19 mouse cellular contexts compared by ENCODE assay signal in genomic region chr10:18400089-18400644, GRCm38 (mm10).
DNase-seq lines count a peak whose midpoint lies in the region; ATAC-seq lines count a peak whose summit lies in the region.
"Had no signal": no experiment of that assay in that cellular context is flagged by ENCODE, and none has a peak within 500 bp of the region (broad histone marks: within the 10 kb centered on the region; RNA-seq: fewer than 3 reads in every experiment).

No protein-coding gene starts in this region.

- H3K27ac ChIP-seq in kidney, embryonic 15.5 days, result 0 out of 2 replicates have a peak overlapping the region, but pooled peaks have one; percentile 54
- H3K27ac ChIP-seq: embryonic facial prominence, embryonic 12.5 days; heart, embryonic 13.5 days; lung, embryonic 15.5 days; midbrain, embryonic 15.5 days; neural tube, embryonic 12.5 days had no signal

- no peak overlapping the region for H3K9ac ChIP-seq in kidney, embryonic 15.5 days
- H3K9ac ChIP-seq: embryonic facial prominence, embryonic 12.5 days; heart, embryonic 13.5 days; lung, embryonic 15.5 days; midbrain, embryonic 15.5 days; neural tube, embryonic 12.5 days had no signal

- H3K4me3 ChIP-seq in kidney, embryonic 15.5 days (replicated peaks), result no peak overlapping the region
- H3K4me3 ChIP-seq: embryonic facial prominence, embryonic 12.5 days; heart, embryonic 13.5 days; lung, embryonic 15.5 days; megakaryocyte, embryonic 14.5 days; midbrain, embryonic 15.5 days; neural tube, embryonic 12.5 days had no signal

- H3K4me1 ChIP-seq in kidney, embryonic 15.5 days, result peaks cover 9% of the 10 kb centered on the region; the same call in 1 of the 2 replicates
- H3K4me1 ChIP-seq: lung, embryonic 15.5 days; megakaryocyte, embryonic 14.5 days; midbrain, embryonic 15.5 days; neural tube, embryonic 12.5 days had no signal

- H3K9me3 ChIP-seq in kidney, embryonic 15.5 days (replicated peaks), result no peaks in the 10 kb centered on the region
- H3K9me3 ChIP-seq: embryonic facial prominence, embryonic 12.5 days; heart, embryonic 13.5 days; lung, embryonic 15.5 days; megakaryocyte, embryonic 14.5 days; midbrain, embryonic 15.5 days; neural tube, embryonic 12.5 days had no signal

- H3K27me3 ChIP-seq in kidney, embryonic 15.5 days, result no peaks in the 10 kb centered on the region
- H3K27me3 ChIP-seq: embryonic facial prominence, embryonic 12.5 days; heart, embryonic 13.5 days; lung, embryonic 15.5 days; midbrain, embryonic 15.5 days; neural tube, embryonic 12.5 days had no signal

- no peak overlapping the region for H3K4me2 ChIP-seq in kidney, embryonic 15.5 days
- H3K4me2 ChIP-seq: embryonic facial prominence, embryonic 12.5 days; heart, embryonic 13.5 days; liver, embryonic 11.5 days; lung, embryonic 15.5 days; midbrain, embryonic 15.5 days; neural tube, embryonic 12.5 days had no signal

- peak; percentile 69; the same call in 1 of the 2 replicates for ATAC-seq in kidney, embryonic 15.5 days (replicated peaks; ENCODE audit: low FRiP score)
- ATAC-seq in megakaryocyte progenitor cell, adult 5-6 weeks (replicated peaks; ENCODE audit: poor library complexity), result no peak
- ATAC-seq: midbrain, embryonic 15.5 days had no signal

- peak; percentile 20 for DNase-seq in adrenal gland, adult 2 months
- DNase-seq in adrenal gland, postnatal 14 days, result no peak
- peak; percentile 29 for DNase-seq in kidney, adult 18-20 months
- DNase-seq in kidney, adult 11 months, result no peak
- DNase-seq in 416B (ENCODE audit: low read depth), result peak; percentile 26
- no peak for DNase-seq in urinary bladder, postnatal 14 days (ENCODE audit: low spot score)
- DNase-seq: adrenal gland, postnatal 25 days; cerebellum, adult 18-20 months; right cerebral cortex, postnatal 14 days; thymus, postnatal 4 days had no signal

- 55% methylated on average over 7 of the region's 7 CpGs for WGBS in kidney, embryonic 15.5 days

- H3K36me3 ChIP-seq in kidney, embryonic 15.5 days, result no peaks in the 10 kb centered on the region
- H3K36me3 ChIP-seq: embryonic facial prominence, embryonic 12.5 days; heart, embryonic 13.5 days; lung, embryonic 15.5 days; midbrain, embryonic 15.5 days; neural tube, embryonic 12.5 days had no signal

Comparison
In these comparisons a context has a peak if more than half of its experiments do, and no peak if none do; other contexts are left out.
1. DNase-seq: peak in adrenal gland, adult 2 months (single experiment), kidney, adult 18-20 months (single experiment) and 416B (single experiment); none in adrenal gland, postnatal 14 days (single experiment), kidney, adult 11 months (single experiment) and urinary bladder, postnatal 14 days (single experiment).